Mouse (Mus musculus) large intestine, adult 2 months (tissue): ENCODE measurements at regions not wholly inside any gene's neighbourhood (a gene's known extent, or its start where the extent isn't known, plus 50 kb on each side); places are given as distances from the start of the nearest gene placed in this dataset.

Experiments used
- DNase-seq: peaks from one replicate; pipeline ENCODE4 v3.0.0-alpha.2; 2012; ENCODE audit warnings: low read depth, low spot score
- WGBS: fragments of 180-500 bp; shearing (Covaris S2); methylation state at CpG from one replicate; pipeline ENCODE4 v1.1.7; 2018; 5-methylcytosine and 5-hydroxymethylcytosine counted together

GRCm38 (mm10) chr10:24487915-24488314 is 107.3 kb upstream of the Ccn2 start:
- WGBS = 65% methylated on average over 3 of the region's 3 CpGs
- no peak for DNase-seq

GRCm38 (mm10) chr10:24490432-24490831 is 104.8 kb upstream of the Ccn2 start:
- no peak for DNase-seq

GRCm38 (mm10) chr10:24491848-24492247 is 103.4 kb upstream of the Ccn2 start:
- no peak for DNase-seq
- WGBS = 91% methylated on average over 3 of the region's 3 CpGs

More at GRCm38 (mm10) chr10:24490432-24490831, 104.8 kb upstream of the Ccn2 start:
- WGBS = 53% methylated on average over 2 of the region's 2 CpGs

- 30% methylated on average over 4 of the region's 4 CpGs for WGBS
- no peak for DNase-seq
These were observed 101.8 kb upstream of the Ccn2 start for GRCm38 (mm10) chr10:24493392-24493791.

GRCm38 (mm10) chr10:24493936-24494335 is 101.3 kb upstream of the Ccn2 start:
- DNase-seq = no peak

GRCm38 (mm10) chr10:24519795-24520512 is 75.3 kb upstream of the Ccn2 start:
- WGBS = 76% methylated on average over 11 of the region's 11 CpGs
- DNase-seq = no peak

More at GRCm38 (mm10) chr10:24493936-24494335, 101.3 kb upstream of the Ccn2 start:
- WGBS = 28% methylated on average over 6 of the region's 6 CpGs

- no peak for DNase-seq
These were observed 74.7 kb upstream of the Ccn2 start for GRCm38 (mm10) chr10:24520515-24520914.

GRCm38 (mm10) chr10:24532776-24533175 is 62.5 kb upstream of the Ccn2 start:
- 40% methylated on average over 2 of the region's 2 CpGs for WGBS
- no peak for DNase-seq

More at GRCm38 (mm10) chr10:24520515-24520914, 74.7 kb upstream of the Ccn2 start:
- 34% methylated on average over 3 of the region's 3 CpGs for WGBS

- DNase-seq = no peak
- WGBS = 42% methylated on average over 11 of the region's 11 CpGs
These were observed 60.3 kb upstream of the Ccn2 start for GRCm38 (mm10) chr10:24534901-24535300.

GRCm38 (mm10) chr10:24535461-24535860 is 59.8 kb upstream of the Ccn2 start:
- DNase-seq = no peak
- WGBS = 66% methylated on average over 6 of the region's 6 CpGs

GRCm38 (mm10) chr10:24541990-24542389 is 53.3 kb upstream of the Ccn2 start:
- WGBS = 59% methylated on average over 4 of the region's 4 CpGs
- no peak for DNase-seq
